Mouse (Mus musculus) hindbrain, embryonic 13.5 days (tissue): ENCODE results near the gene Urgcp. TPM values are rescaled to one million over a fixed set of nuclear protein-coding genes. Genes with fewer than 3 reads are reported as not detected.
"Not testable (repeated sequence)": the region's sequence is repeated elsewhere in the genome, so short reads cannot be mapped to it uniquely, and the experiment has no call there.

Experiments used
- ATAC-seq: fragments of 200-750 bp; cut with Nextera tagmentation; 2 replicates; pipeline ENCODE4 v1.8.0; 2017; ENCODE audit warnings: moderate TSS enrichment; ENCODE audit not compliant: low FRiP score
- H3K27ac ChIP-seq: fragments of 300-500 bp; sonication (generic); 2 replicates; pipeline ENCODE4 v1.5.1; 2015; ENCODE audit warnings: inconsistent platforms, mild to moderate bottlenecking, moderate library complexity
- H3K27me3 ChIP-seq: fragments of 300-500 bp; sonication (generic); 2 replicates; pipeline ENCODE4 v1.6.1; 2015; ENCODE audit warnings: mild to moderate bottlenecking, inconsistent platforms
- H3K36me3 ChIP-seq: fragments of 300-500 bp; sonication (generic); 2 replicates; pipeline ENCODE4 v1.6.1; 2015; ENCODE audit warnings: mild to moderate bottlenecking, inconsistent platforms
- H3K4me1 ChIP-seq: fragments of 300-500 bp; sonication (generic); replicated peaks from 2 replicates; pipeline ENCODE4 v1.6.1; 2015; ENCODE audit warnings: inconsistent platforms
- H3K4me2 ChIP-seq: fragments of 300-500 bp; sonication (generic); 2 replicates; pipeline ENCODE4 v1.6.1; 2015; ENCODE audit warnings: inconsistent platforms, mild to moderate bottlenecking, moderate library complexity
- H3K4me3 ChIP-seq: fragments of 300-500 bp; sonication (generic); 2 replicates; pipeline ENCODE4 v1.5.1; 2015; ENCODE audit warnings: mild to moderate bottlenecking, inconsistent platforms
- H3K9ac ChIP-seq: fragments of 300-500 bp; sonication (generic); 2 replicates; pipeline ENCODE4 v1.6.1; 2015; ENCODE audit warnings: mild to moderate bottlenecking, inconsistent platforms
- H3K9me3 ChIP-seq: fragments of 300-500 bp; sonication (generic); 2 replicates; pipeline ENCODE4 v1.6.1; 2016; ENCODE audit warnings: inconsistent platforms
- WGBS: fragments of 180-500 bp; shearing (Covaris S2); methylation state at CpG from one replicate; pipeline ENCODE4 v1.1.7; 2015; 5-methylcytosine and 5-hydroxymethylcytosine counted together
- polyA plus RNA-seq: library from polyadenylated mRNA; unstranded; fragments of >200 nt; fragmentation: Nextera tagmentation; extraction: Ambion mirVana; gene quantifications from 2 replicates; pipeline ENCODE4 v1.2.1, GENCODE M21; 2015

Urgcp gene
- 29.0 and 30.1 TPM in 2 replicates for polyA plus RNA-seq

GRCm38 (mm10) chr11:5761820-5762632 lies at the start of gene Urgcp:
Gene Urgcp, minus strand, starts transcription at chr11:5762376.
- Histone ChIP-seq H3K27ac (peak within 1 kb of the TSS; percentile 96), H3K9ac (peak within 1 kb of the TSS; percentile 94), H3K4me1 (peaks cover 14% of the 10 kb centered on the region), H3K4me3 (peak within 1 kb of the TSS; percentile 66), H3K27me3 (no peaks in the 10 kb centered on the region), H3K4me2 (peak within 1 kb of the TSS; percentile 77), H3K36me3 (peaks cover 5% of the 10 kb centered on the region; the same call in 1 of the 2 replicates), H3K9me3 (no peaks in the 10 kb centered on the region)
- under 1% methylated on average over 68 of the region's 68 CpGs for WGBS
- ATAC-seq = peak; percentile 99

GRCm38 (mm10) chr11:5809487-5809886 lies 47.3 kb upstream of the Urgcp start:
- ATAC-seq, H3K4me1 ChIP-seq, H3K4me2 ChIP-seq, H3K27ac ChIP-seq, H3K9ac ChIP-seq, H3K9me3 ChIP-seq, H3K27me3 ChIP-seq, H3K36me3 ChIP-seq, H3K4me3 ChIP-seq: not testable (repeated sequence)
- WGBS = 91% methylated on average over 4 of the region's 4 CpGs

GRCm38 (mm10) chr11:5807956-5808355 lies 45.8 kb upstream of the Urgcp start:
- Histone ChIP-seq H3K9ac (no peak overlapping the region), H3K4me1 (peaks cover 6% of the 10 kb centered on the region), H3K36me3 (no peaks in the 10 kb centered on the region), H3K27ac (no peak overlapping the region), H3K9me3 (no peaks in the 10 kb centered on the region), H3K4me3 (no peak overlapping the region), H3K4me2 (no peak overlapping the region), H3K27me3 (no peaks in the 10 kb centered on the region)
- ATAC-seq = no peak
- 87% methylated on average over 9 of the region's 9 CpGs for WGBS

- Histone ChIP-seq H3K4me3 (no peak overlapping the region), H3K27me3 (no peaks in the 10 kb centered on the region), H3K4me1 (peaks cover 7% of the 10 kb centered on the region), H3K9ac (no peak overlapping the region), H3K9me3 (no peaks in the 10 kb centered on the region), H3K27ac (no peak overlapping the region), H3K4me2 (no peak overlapping the region), H3K36me3 (peaks cover 10% of the 10 kb centered on the region)
- 90% methylated on average over 3 of the region's 3 CpGs for WGBS
- no peak for ATAC-seq
Measured at GRCm38 (mm10) chr11:5805711-5806110, 43.5 kb upstream of the Urgcp start.

GRCm38 (mm10) chr11:5804174-5804573 lies 42.0 kb upstream of the Urgcp start:
- H3K9ac ChIP-seq = no peak overlapping the region
- no peak overlapping the region for H3K4me2 ChIP-seq
- peaks cover 25% of the 10 kb centered on the region for H3K36me3 ChIP-seq
- no peaks in the 10 kb centered on the region for H3K9me3 ChIP-seq
- peaks cover 7% of the 10 kb centered on the region for H3K4me1 ChIP-seq
- WGBS = 78% methylated on average over 5 of the region's 5 CpGs
- H3K27ac ChIP-seq = no peak overlapping the region
- ATAC-seq = no peak
- no peak overlapping the region for H3K4me3 ChIP-seq
- H3K27me3 ChIP-seq = no peaks in the 10 kb centered on the region

- H3K9me3 ChIP-seq = no peaks in the 10 kb centered on the region
- 58% methylated on average over 8 of the region's 8 CpGs for WGBS
- no peak within 1 kb of the TSS for H3K4me3 ChIP-seq
- H3K4me1 ChIP-seq = peaks cover 7% of the 10 kb centered on the region
- no peak within 1 kb of the TSS for H3K9ac ChIP-seq
- H3K4me2 ChIP-seq = no peak within 1 kb of the TSS
- H3K27ac ChIP-seq = no peak within 1 kb of the TSS
- no peaks in the 10 kb centered on the region for H3K27me3 ChIP-seq
- peaks cover 31% of the 10 kb centered on the region for H3K36me3 ChIP-seq
- no peak for ATAC-seq
Measured at GRCm38 (mm10) chr11:5803551-5803981, 41.4 kb upstream of the Urgcp start, which contains the start of gene Pgam2. Gene Pgam2, minus strand, starts transcription at chr11:5803733.

- ATAC-seq = no peak
- Histone ChIP-seq H3K9ac (no peak overlapping the region), H3K36me3 (peaks cover 39% of the 10 kb centered on the region), H3K9me3 (no peaks in the 10 kb centered on the region), H3K27ac (no peak overlapping the region), H3K27me3 (no peaks in the 10 kb centered on the region), H3K4me2 (no peak overlapping the region), H3K4me3 (no peak overlapping the region), H3K4me1 (peaks cover 7% of the 10 kb centered on the region)
- 80% methylated on average over 8 of the region's 8 CpGs for WGBS
Measured at GRCm38 (mm10) chr11:5802457-5803217, 40.5 kb upstream of the Urgcp start.

GRCm38 (mm10) chr11:5802005-5802404 lies 39.8 kb upstream of the Urgcp start:
- no peak overlapping the region for H3K4me2 ChIP-seq
- 67% methylated on average over 12 of the region's 12 CpGs for WGBS
- no peaks in the 10 kb centered on the region for H3K27me3 ChIP-seq
- peaks cover 7% of the 10 kb centered on the region for H3K4me1 ChIP-seq
- H3K27ac ChIP-seq = no peak overlapping the region
- H3K9ac ChIP-seq = no peak overlapping the region
- H3K9me3 ChIP-seq = no peaks in the 10 kb centered on the region
- peaks cover 45% of the 10 kb centered on the region for H3K36me3 ChIP-seq
- no peak overlapping the region for H3K4me3 ChIP-seq
- ATAC-seq = no peak

GRCm38 (mm10) chr11:5801511-5801910 lies 39.3 kb upstream of the Urgcp start:
- H3K27me3 ChIP-seq = no peaks in the 10 kb centered on the region
- peaks cover 50% of the 10 kb centered on the region for H3K36me3 ChIP-seq
- no peak for ATAC-seq
- H3K4me1 ChIP-seq = peaks cover 7% of the 10 kb centered on the region
- H3K27ac ChIP-seq = no peak overlapping the region
- 96% methylated on average over 16 of the region's 16 CpGs for WGBS
- no peak overlapping the region for H3K4me3 ChIP-seq
- no peak overlapping the region for H3K4me2 ChIP-seq
- H3K9me3 ChIP-seq = no peaks in the 10 kb centered on the region
- H3K9ac ChIP-seq = no peak overlapping the region

- Histone ChIP-seq H3K27ac (no peak overlapping the region), H3K36me3 (peaks cover 67% of the 10 kb centered on the region), H3K4me1 (peaks cover 7% of the 10 kb centered on the region), H3K27me3 (no peaks in the 10 kb centered on the region), H3K9me3 (no peaks in the 10 kb centered on the region), H3K9ac (no peak overlapping the region; the same call in 1 of the 2 replicates), H3K4me3 (no peak overlapping the region), H3K4me2 (no peak overlapping the region)
- ATAC-seq = no peak
- 89% methylated on average over 17 of the region's 17 CpGs for WGBS
Measured at GRCm38 (mm10) chr11:5799621-5800490, 37.7 kb upstream of the Urgcp start.

- Histone ChIP-seq H3K9ac (no peak overlapping the region), H3K27me3 (no peaks in the 10 kb centered on the region), H3K4me2 (no peak overlapping the region), H3K4me3 (no peak overlapping the region), H3K27ac (no peak overlapping the region), H3K9me3 (no peaks in the 10 kb centered on the region), H3K4me1 (peaks cover under 1% of the 10 kb centered on the region; the same call in 1 of the 2 replicates), H3K36me3 (peaks cover 84% of the 10 kb centered on the region)
- 97% methylated on average over 5 of the region's 5 CpGs for WGBS
- no peak for ATAC-seq
Measured at GRCm38 (mm10) chr11:5797928-5798327, 35.8 kb upstream of the Urgcp start.

- WGBS = 83% methylated on average over 11 of the region's 11 CpGs
- no peak overlapping the region for H3K27ac ChIP-seq
- H3K9ac ChIP-seq = no peak overlapping the region
- no peaks in the 10 kb centered on the region for H3K9me3 ChIP-seq
- H3K4me3 ChIP-seq = no peak overlapping the region
- no peaks in the 10 kb centered on the region for H3K4me1 ChIP-seq
- no peak overlapping the region for H3K4me2 ChIP-seq
- no peak for ATAC-seq
- peaks cover 90% of the 10 kb centered on the region for H3K36me3 ChIP-seq
- no peaks in the 10 kb centered on the region for H3K27me3 ChIP-seq
Measured at GRCm38 (mm10) chr11:5797371-5797770, 35.2 kb upstream of the Urgcp start.
